Mouse (Mus musculus) intestine, embryonic 14.5 days (tissue): ENCODE data around the gene Chp1. TPM values are rescaled to one million over a fixed set of nuclear protein-coding genes. Genes with fewer than 3 reads are reported as not detected.

Experiments used
- ATAC-seq: fragments of 200-750 bp; cut with Nextera tagmentation; replicated peaks from 2 replicates; pipeline ENCODE4 v1.8.0; 2017; ENCODE audit warnings: low read depth, moderate number of reproducible peaks, moderate TSS enrichment, moderate library complexity; ENCODE audit not compliant: low FRiP score, low TSS enrichment
- DNase-seq: peaks from one replicate; pipeline ENCODE4 v3.0.0-alpha.2; 2018; ENCODE audit warnings: low spot score
- H3K27ac ChIP-seq: fragments of 300-500 bp; sonication (generic); 2 replicates; pipeline ENCODE4 v1.5.1; 2014; ENCODE audit warnings: low read depth, mild to moderate bottlenecking, control low read depth
- H3K27me3 ChIP-seq: fragments of 300-500 bp; sonication (generic); replicated peaks from 2 replicates; pipeline ENCODE4 v1.6.1; 2014; ENCODE audit warnings: low read length, control low read depth; ENCODE audit not compliant: control insufficient read depth, insufficient read depth
- H3K36me3 ChIP-seq: fragments of 300-500 bp; sonication (generic); 2 replicates; pipeline ENCODE4 v1.6.1; 2014; ENCODE audit warnings: low read length, control low read depth; ENCODE audit not compliant: control insufficient read depth, insufficient read depth
- H3K4me1 ChIP-seq: fragments of 300-500 bp; sonication (generic); replicated peaks from 2 replicates; pipeline ENCODE4 v1.6.1; 2014; ENCODE audit warnings: low read length, control low read depth, mixed read lengths; ENCODE audit not compliant: control insufficient read depth, insufficient read depth
- H3K4me2 ChIP-seq: fragments of 300-500 bp; sonication (generic); 2 replicates; pipeline ENCODE4 v1.6.1; 2014; ENCODE audit warnings: low read length
- H3K4me3 ChIP-seq: fragments of 300-500 bp; sonication (generic); 2 replicates; pipeline ENCODE4 v1.5.1; 2014; ENCODE audit warnings: low read depth, low read length, control low read depth, mixed read lengths
- H3K9ac ChIP-seq: fragments of 300-500 bp; sonication (generic); 2 replicates; pipeline ENCODE4 v1.6.1; 2014; ENCODE audit warnings: mild to moderate bottlenecking, low read length
- H3K9me3 ChIP-seq: fragments of 300-500 bp; sonication (generic); 2 replicates; pipeline ENCODE4 v1.6.1; 2016; ENCODE audit warnings: low read length, control low read depth; ENCODE audit not compliant: control insufficient read depth
- WGBS: fragments of 180-500 bp; shearing (Covaris S2); extraction: QIAGEN DNeasy Blood & Tissue Kit; methylation state at CpG from one replicate; pipeline ENCODE4 v1.1.7; 2014; 5-methylcytosine and 5-hydroxymethylcytosine counted together
- polyA plus RNA-seq: library from polyadenylated mRNA; unstranded; fragments of >200 nt; fragmentation: Nextera tagmentation; extraction: Ambion mirVana; gene quantifications from 2 replicates; pipeline ENCODE4 v1.2.1, GENCODE M21; 2014

Chp1 gene
- polyA plus RNA-seq, 1 experiment from 2014 or later: 54.5 TPM

GRCm38 (mm10) chr2:119548691-119549090 is 1.2 kb downstream of the Chp1 start:
- peak overlapping the region; percentile 83 for H3K4me3 ChIP-seq
- ATAC-seq (no peak), DNase-seq (no peak)
- no peaks in the 10 kb centered on the region for H3K27me3 ChIP-seq
- H3K27ac ChIP-seq: no peak overlapping the region
- no peaks in the 10 kb centered on the region for H3K9me3 ChIP-seq
- H3K9ac ChIP-seq: no peak overlapping the region
- H3K36me3 ChIP-seq: no peaks in the 10 kb centered on the region
- WGBS: 63% methylated on average over 5 of the region's 5 CpGs
- peaks cover 16% of the 10 kb centered on the region for H3K4me1 ChIP-seq
- H3K4me2 ChIP-seq: peak overlapping the region; percentile 69

- 81% methylated on average over 2 of the region's 2 CpGs for WGBS
- H3K4me1 ChIP-seq: peaks cover 16% of the 10 kb centered on the region
- no peaks in the 10 kb centered on the region for H3K9me3 ChIP-seq
- H3K27me3 ChIP-seq: no peaks in the 10 kb centered on the region
- H3K4me3 ChIP-seq: no peak overlapping the region
- H3K36me3 ChIP-seq: no peaks in the 10 kb centered on the region
- H3K9ac ChIP-seq: no peak overlapping the region
- no peak overlapping the region for H3K27ac ChIP-seq
- H3K4me2 ChIP-seq: no peak overlapping the region
- no peak for DNase-seq
- ATAC-seq: no peak
Measured at GRCm38 (mm10) chr2:119549678-119550077, 2.2 kb downstream of the Chp1 start.

GRCm38 (mm10) chr2:119558039-119558438 is 10.5 kb downstream of the Chp1 start:
- Histone ChIP-seq H3K36me3 (no peaks in the 10 kb centered on the region), H3K27me3 (no peaks in the 10 kb centered on the region), H3K4me2 (no peak overlapping the region), H3K9me3 (no peaks in the 10 kb centered on the region), H3K4me1 (no peaks in the 10 kb centered on the region), H3K27ac (no peak overlapping the region), H3K9ac (no peak overlapping the region), H3K4me3 (no peak overlapping the region)
- WGBS: 91% methylated on average over 3 of the region's 3 CpGs
- no peak for ATAC-seq
- DNase-seq: no peak

- no peak overlapping the region for H3K4me3 ChIP-seq
- H3K27ac ChIP-seq: no peak overlapping the region
- H3K4me1 ChIP-seq: no peaks in the 10 kb centered on the region
- no peak overlapping the region for H3K9ac ChIP-seq
- ATAC-seq: no peak
- H3K27me3 ChIP-seq: no peaks in the 10 kb centered on the region
- no peaks in the 10 kb centered on the region for H3K36me3 ChIP-seq
- H3K9me3 ChIP-seq: no peaks in the 10 kb centered on the region
- H3K4me2 ChIP-seq: no peak overlapping the region
- WGBS: 55% methylated on average over 7 of the region's 7 CpGs
- DNase-seq: no peak
Measured at GRCm38 (mm10) chr2:119558737-119559340, 11.3 kb downstream of the Chp1 start.

DNA sequence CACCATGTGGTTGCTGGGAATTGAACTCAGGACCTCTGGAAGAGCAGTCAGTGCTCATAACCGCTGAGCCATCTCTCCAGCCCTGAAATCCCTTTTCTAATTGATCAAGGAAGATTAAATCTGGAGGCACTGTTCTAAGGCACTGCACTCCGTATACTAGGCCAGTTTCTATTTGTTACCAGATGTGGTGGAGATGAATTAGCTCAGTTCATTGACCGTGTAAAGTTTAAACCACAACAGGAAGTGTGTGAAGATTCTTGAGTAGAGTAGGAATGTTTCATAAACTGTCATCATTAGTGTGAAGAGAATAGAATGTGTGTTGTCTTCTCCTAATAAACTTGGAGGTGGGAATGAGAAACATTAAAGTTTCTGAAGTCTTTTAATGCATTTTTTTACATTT is 14.3 kb downstream of the Chp1 start:
- no peak for DNase-seq
- Histone ChIP-seq H3K4me3 (no peak overlapping the region), H3K27me3 (no peaks in the 10 kb centered on the region), H3K36me3 (0 out of 2 replicates have a peak, but pooled peaks cover 3% of the 10 kb centered on the region), H3K9me3 (no peaks in the 10 kb centered on the region), H3K9ac (no peak overlapping the region), H3K4me1 (no peaks in the 10 kb centered on the region), H3K4me2 (no peak overlapping the region), H3K27ac (no peak overlapping the region)
- no peak for ATAC-seq
- WGBS: 81% methylated on average over 3 of the region's 3 CpGs

GRCm38 (mm10) chr2:119565284-119565683 is 17.8 kb downstream of the Chp1 start:
- Histone ChIP-seq H3K27ac (no peak overlapping the region), H3K36me3 (0 out of 2 replicates have a peak, but pooled peaks cover 6% of the 10 kb centered on the region), H3K27me3 (no peaks in the 10 kb centered on the region), H3K9me3 (no peaks in the 10 kb centered on the region), H3K9ac (no peak overlapping the region), H3K4me3 (no peak overlapping the region), H3K4me2 (no peak overlapping the region), H3K4me1 (no peaks in the 10 kb centered on the region)
- DNase-seq (no peak), ATAC-seq (no peak)
- WGBS: 87% methylated on average over 4 of the region's 4 CpGs

GRCm38 (mm10) chr2:119566182-119566855 is 18.8 kb downstream of the Chp1 start:
- ATAC-seq (no peak), DNase-seq (no peak)
- H3K4me3 ChIP-seq: no peak overlapping the region
- 73% methylated on average over 7 of the region's 7 CpGs for WGBS
- no peaks in the 10 kb centered on the region for H3K27me3 ChIP-seq
- H3K4me1 ChIP-seq: no peaks in the 10 kb centered on the region
- H3K4me2 ChIP-seq: no peak overlapping the region
- H3K27ac ChIP-seq: no peak overlapping the region
- H3K9me3 ChIP-seq: no peaks in the 10 kb centered on the region
- 0 out of 2 replicates have a peak, but pooled peaks cover 6% of the 10 kb centered on the region for H3K36me3 ChIP-seq
- H3K9ac ChIP-seq: no peak overlapping the region

GRCm38 (mm10) chr2:119572471-119572870 is 25.0 kb downstream of the Chp1 start:
- Histone ChIP-seq H3K4me1 (no peaks in the 10 kb centered on the region), H3K27ac (no peak overlapping the region), H3K9me3 (no peaks in the 10 kb centered on the region), H3K27me3 (no peaks in the 10 kb centered on the region), H3K4me2 (no peak overlapping the region), H3K9ac (no peak overlapping the region), H3K4me3 (no peak overlapping the region), H3K36me3 (peaks cover 17% of the 10 kb centered on the region; the same call in 1 of the 2 replicates)
- 92% methylated on average over 1 of the region's 1 CpGs for WGBS
- no peak for ATAC-seq
- no peak for DNase-seq

DNA sequence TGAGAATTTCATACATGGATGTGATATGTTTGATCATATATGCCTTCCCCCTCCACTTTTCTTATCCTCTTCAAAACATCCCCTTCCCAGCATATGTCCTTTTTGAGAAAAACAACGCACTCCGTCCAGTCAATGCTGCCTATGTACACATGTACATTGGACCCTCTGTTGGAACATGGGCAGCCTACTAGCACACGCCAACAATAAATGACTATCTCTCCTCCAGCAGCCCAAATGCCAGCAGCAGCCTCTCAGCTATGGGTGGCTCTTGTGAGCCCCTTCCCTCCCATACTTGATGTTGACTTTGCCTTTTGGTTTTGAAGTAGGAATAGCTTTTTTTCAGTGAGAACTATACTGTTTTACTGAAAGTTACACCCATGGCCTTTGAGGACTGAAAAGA is 34.1 kb downstream of the Chp1 start:
- ATAC-seq (no peak), DNase-seq (no peak)
- no peak overlapping the region for H3K4me2 ChIP-seq
- WGBS: 87% methylated on average over 3 of the region's 3 CpGs
- no peaks in the 10 kb centered on the region for H3K9me3 ChIP-seq
- H3K27me3 ChIP-seq: no peaks in the 10 kb centered on the region
- no peak overlapping the region for H3K9ac ChIP-seq
- H3K4me1 ChIP-seq: no peaks in the 10 kb centered on the region
- H3K4me3 ChIP-seq: no peak overlapping the region
- no peaks in the 10 kb centered on the region for H3K36me3 ChIP-seq
- no peak overlapping the region for H3K27ac ChIP-seq
